Mouse (Mus musculus): ENCODE data around the gene Gfod1.

GRCm38 (mm10) chr13:43267216-43267615, 36.8 kb downstream of the Gfod1 start:
- TF ChIP-seq CHD2 (IDR thresholded peaks at IDR 0.05; ENCODE audit: low read depth, low read length) (no peak), ZC3H11A (IDR thresholded peaks at IDR 0.05; ENCODE audit: borderline replicate concordance, low read depth, low read length) (no peak), HCFC1 (IDR thresholded peaks at IDR 0.05; ENCODE audit: borderline replicate concordance, insufficient read depth, low read length) (no peak), ZNF384 (IDR thresholded peaks at IDR 0.05; ENCODE audit: low read depth, low read length) (no peak)

All from ES-E14 (cell line).